Mouse (Mus musculus): ENCODE data around the gene Nos3.

- TF ChIP-seq CTCF (IDR thresholded peaks at IDR 0.05) (no peak), EP300 (IDR thresholded peaks at IDR 0.05) (no peak; the same call in 1 of the 2 replicates)
Observed at GRCm38 (mm10) chr5:24392724-24393123, 28.1 kb downstream of the Nos3 start.
